ENCODE assay signal across 18 mouse cellular contexts in genomic region chr8:8392303-8392702, GRCm38 (mm10).
DNase-seq lines count a peak whose midpoint lies in the region; ATAC-seq and TF ChIP-seq lines count a peak whose summit lies in the region.
"Had no signal": no experiment of that assay in that cellular context is flagged by ENCODE, and none has a peak within 500 bp of the region (broad histone marks: within the 10 kb centered on the region; RNA-seq: fewer than 3 reads in every experiment).

No protein-coding gene starts in this region.

- H3K4me2 ChIP-seq in hindbrain, embryonic 14.5 days (replicated peaks), result no peak overlapping the region
- H3K4me2 ChIP-seq: embryonic facial prominence, embryonic 12.5 days; heart, embryonic 12.5 days; lung, embryonic 14.5 days; midbrain, embryonic 12.5 days had no signal

- 54% methylated on average over 5 of the region's 5 CpGs for WGBS in cerebellum, adult 2 months
- 59% methylated on average over 5 of the region's 5 CpGs for WGBS in hindbrain, embryonic 14.5 days

- no peak overlapping the region for H3K27ac ChIP-seq in cerebellum, adult 2 months (ENCODE audit: insufficient read depth, low read length)
- H3K27ac ChIP-seq in hindbrain, embryonic 14.5 days, result no peak overlapping the region
- H3K27ac ChIP-seq: embryonic facial prominence, embryonic 12.5 days; layer of hippocampus, adult 2 months; macrophage; midbrain, embryonic 12.5 days had no signal

- peak; percentile 69 for ATAC-seq in Patski
- ATAC-seq in hindbrain, embryonic 14.5 days (ENCODE audit: low FRiP score), result no peak

- no peaks in the 10 kb centered on the region for H3K36me3 ChIP-seq in hindbrain, embryonic 14.5 days (replicated peaks; ENCODE audit: control insufficient read depth, insufficient read depth)
- H3K36me3 ChIP-seq: embryonic facial prominence, embryonic 12.5 days; G1E; heart, embryonic 12.5 days; midbrain, embryonic 12.5 days had no signal

- no peaks in the 10 kb centered on the region for H3K4me1 ChIP-seq in cerebellum, adult 2 months (ENCODE audit: control insufficient read depth, insufficient read depth, low read length)
- no peaks in the 10 kb centered on the region for H3K4me1 ChIP-seq in hindbrain, embryonic 14.5 days (replicated peaks; ENCODE audit: control insufficient read depth, insufficient read depth, low read length)
- H3K4me1 ChIP-seq: embryonic facial prominence, embryonic 12.5 days; heart, embryonic 12.5 days; midbrain, embryonic 12.5 days had no signal

- no peak for TF ChIP-seq POLR2A in cerebellum, adult 2 months (IDR thresholded peaks at IDR 0.05; ENCODE audit: borderline replicate concordance, insufficient read depth, low read length)

- no peak overlapping the region for H3K4me3 ChIP-seq in cerebellum, adult 2 months (replicated peaks; ENCODE audit: insufficient read depth, low read depth, low read length)
- H3K4me3 ChIP-seq in hindbrain, embryonic 14.5 days (replicated peaks; ENCODE audit: low read length), result no peak overlapping the region
- H3K4me3 ChIP-seq: embryonic facial prominence, embryonic 12.5 days; heart, embryonic 12.5 days; layer of hippocampus, adult 2 months; midbrain, embryonic 12.5 days had no signal

- peak; percentile 10 for DNase-seq in kidney, adult 11 months
- no peak for DNase-seq in kidney, adult 18-20 months
- DNase-seq in 3T3-L1 (ENCODE audit: low read depth, low spot score) (peak; percentile 9), Patski (ENCODE audit: low read depth, low spot score) (peak; percentile 57)
- peak; percentile 30 to 44 for DNase-seq in kidney, postnatal 36 days
- DNase-seq in cerebellum, postnatal 25 days, result no peak
- DNase-seq in cerebellum, adult 2 months, result no peak
- no peak for DNase-seq in hindbrain, embryonic 14.5 days (ENCODE audit: low spot score)
- DNase-seq: adrenal gland, postnatal 25 days; gastrocnemius, postnatal 14 days; heart, postnatal 36 days; lung, embryonic 14.5 days had no signal

- no peak overlapping the region for H3K9ac ChIP-seq in hindbrain, embryonic 14.5 days
- H3K9ac ChIP-seq: embryonic facial prominence, embryonic 12.5 days; heart, embryonic 12.5 days; lung, embryonic 14.5 days; midbrain, embryonic 12.5 days had no signal

- H3K9me3 ChIP-seq in hindbrain, embryonic 14.5 days (ENCODE audit: control insufficient read depth, low read length), result no peaks in the 10 kb centered on the region
- H3K9me3 ChIP-seq: embryonic facial prominence, embryonic 12.5 days; G1E; heart, embryonic 12.5 days; midbrain, embryonic 12.5 days had no signal

- no peak for TF ChIP-seq CTCF in Patski (IDR thresholded peaks at IDR 0.05)
- no peak for TF ChIP-seq CTCF in cerebellum, adult 2 months (IDR thresholded peaks at IDR 0.05; ENCODE audit: borderline replicate concordance, insufficient read depth, low read depth, low read length)

- in situ Hi-C loops in Patski (cut with MboI; ENCODE audit: low pct_unique_long_range_greater_than_20kb), result no loop called here

- CTCF ChIA-PET in Patski (lab: Charles Lee), result no interaction called here

- H3K27me3 ChIP-seq in Patski, result no peaks in the 10 kb centered on the region
- H3K27me3 ChIP-seq in cerebellum, adult 2 months (ENCODE audit: control insufficient read depth, insufficient read depth, low read length), result no peaks in the 10 kb centered on the region
- H3K27me3 ChIP-seq in hindbrain, embryonic 14.5 days (ENCODE audit: control insufficient read depth, insufficient read depth, low read length), result no peaks in the 10 kb centered on the region
- H3K27me3 ChIP-seq: embryonic facial prominence, embryonic 12.5 days; heart, embryonic 12.5 days; midbrain, embryonic 12.5 days had no signal

- POLR2A ChIA-PET in Patski (lab: Charles Lee), result no interaction called here

Comparison
In these comparisons a context has a peak if more than half of its experiments do, and no peak if none do; other contexts are left out.
1. DNase-seq: peak in kidney, adult 11 months (single experiment), 3T3-L1 (single experiment), Patski (single experiment) and kidney, postnatal 36 days (2 of 2); none in kidney, adult 18-20 months (single experiment), cerebellum, postnatal 25 days (0 of 2), cerebellum, adult 2 months (0 of 2) and hindbrain, embryonic 14.5 days (single experiment).